Mouse (Mus musculus) 3T3-L1 (cell line): ENCODE measurements around the gene Glra3.

ENCODE experiments used
- DNase-seq: peaks from one replicate; pipeline ENCODE4 v3.0.0-alpha.2; 2015; ENCODE audit warnings: low read depth, low spot score

Glra3 gene

GRCm38 (mm10) chr8:55939870-55940525 is at the start of gene Glra3:
Gene Glra3 (plus strand): TSS chr8:55940460.
- no peak for DNase-seq

DNA sequence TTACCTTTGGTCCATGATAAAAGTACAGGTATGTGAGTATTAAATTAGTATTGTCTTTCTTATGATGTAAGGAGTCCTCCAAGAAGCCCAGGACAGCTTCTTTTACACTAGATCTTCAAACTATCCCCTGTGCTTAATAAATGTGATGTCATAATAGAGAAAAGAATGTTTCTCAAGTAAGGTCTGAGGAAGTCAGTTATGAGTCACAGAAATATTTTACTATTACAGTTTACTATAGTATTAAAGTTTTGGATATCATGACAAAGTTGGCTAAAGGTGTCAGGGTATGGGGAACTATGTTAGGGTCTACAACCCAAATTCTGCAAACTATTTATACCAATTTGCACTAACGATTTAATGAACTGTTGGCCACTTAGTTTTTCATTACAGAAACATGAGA is 33.4 kb upstream of the Glra3 start, which contains the start of gene Adam29:
Gene Adam29, minus strand, starts transcription at position 101 of the 400 bp plus-strand sequence.
- DNase-seq = no peak

- peak; percentile 16 for DNase-seq
Measured at GRCm38 (mm10) chr8:55940526-55940880, 243 bp downstream of the Glra3 start.

DNA sequence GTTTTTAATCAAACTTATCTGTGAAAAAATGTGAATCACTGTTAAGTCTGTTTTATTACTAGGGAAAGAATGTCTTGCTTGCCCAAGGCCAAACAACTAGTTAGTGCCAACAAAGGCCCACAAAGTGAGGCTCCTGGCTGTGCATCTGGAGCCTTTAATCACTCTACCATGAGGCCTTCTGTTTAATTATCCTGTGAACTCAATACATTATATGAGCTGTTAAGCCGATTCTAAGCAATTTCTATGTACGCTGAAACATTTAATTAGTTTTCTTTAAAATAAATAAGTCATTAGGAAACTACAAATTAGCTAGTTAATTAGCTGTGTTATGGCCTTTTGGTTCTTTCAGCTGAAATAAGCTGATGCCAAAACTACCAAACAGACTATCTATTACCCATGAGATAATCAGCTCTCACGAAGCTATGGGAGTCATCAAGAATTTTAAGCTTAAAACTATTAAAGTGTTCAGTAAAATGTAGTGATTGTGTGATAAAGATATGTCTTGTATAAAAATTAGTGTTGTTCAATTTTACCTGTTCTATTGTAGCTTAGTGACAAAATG is 24.6 kb downstream of the Glra3 start:
- DNase-seq = no peak

DNA sequence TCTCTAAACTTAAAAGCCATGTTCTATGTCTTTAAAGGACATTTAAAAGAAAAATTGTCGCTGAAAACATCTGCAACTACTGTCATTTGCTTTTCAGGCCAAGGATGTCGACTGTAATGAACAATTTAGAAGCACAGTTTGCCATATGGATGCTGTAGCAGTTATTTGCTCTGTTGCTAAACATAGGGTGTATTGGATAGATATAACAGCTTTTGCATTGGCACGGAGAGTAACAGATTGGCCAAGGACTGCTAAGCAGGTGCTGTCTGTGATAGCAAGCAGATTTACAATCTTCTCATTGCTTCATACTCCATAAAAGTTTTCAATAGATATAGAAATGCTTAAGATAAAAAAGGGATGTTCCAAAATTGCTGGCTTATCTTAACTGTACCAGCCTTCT is 57.6 kb downstream of the Glra3 start:
- DNase-seq = no peak

DNA sequence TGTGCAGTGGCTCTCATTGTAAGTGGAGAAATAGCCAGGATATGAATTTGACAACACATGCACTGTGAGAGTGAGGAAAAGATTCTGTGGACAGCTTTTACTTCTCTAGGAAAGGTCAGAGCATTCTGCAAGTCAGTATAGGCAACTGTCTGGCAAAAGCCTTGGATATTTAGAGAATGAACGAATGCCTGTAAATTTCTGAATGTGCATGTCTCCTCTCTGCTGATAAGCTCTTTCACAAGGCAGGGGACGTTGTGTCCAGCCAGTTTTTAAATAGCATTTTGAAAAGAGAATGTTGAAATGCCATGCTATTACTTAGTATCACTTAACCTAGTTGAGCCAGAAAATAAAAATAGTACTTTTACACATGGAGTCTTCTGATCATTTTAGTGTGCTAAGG is 114.1 kb downstream of the Glra3 start:
- DNase-seq = no peak

- peak; percentile 60 for DNase-seq
Measured at GRCm38 (mm10) chr8:56063081-56063480, 122.8 kb downstream of the Glra3 start.

- DNase-seq = peak; percentile 55
Measured at GRCm38 (mm10) chr8:56070486-56071254, 130.4 kb downstream of the Glra3 start.

DNA sequence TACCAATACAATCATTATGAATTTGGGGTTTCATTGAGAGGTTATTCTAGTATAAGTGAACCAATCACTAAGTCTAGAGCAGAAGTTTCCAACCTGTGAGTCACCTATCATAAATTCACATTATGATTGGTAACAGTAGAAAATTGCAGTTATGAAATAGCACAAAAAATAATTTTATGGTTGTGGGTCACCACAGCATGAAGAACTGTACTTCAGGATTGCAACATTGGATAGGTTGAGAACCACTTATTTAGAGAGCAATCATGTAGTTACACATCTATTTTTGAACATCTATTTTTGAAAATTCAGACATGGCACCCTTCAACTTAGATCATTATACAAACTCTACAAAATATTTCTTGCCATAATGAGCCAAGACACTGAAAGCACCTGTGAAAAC is 143.4 kb downstream of the Glra3 start:
- DNase-seq = no peak

DNA sequence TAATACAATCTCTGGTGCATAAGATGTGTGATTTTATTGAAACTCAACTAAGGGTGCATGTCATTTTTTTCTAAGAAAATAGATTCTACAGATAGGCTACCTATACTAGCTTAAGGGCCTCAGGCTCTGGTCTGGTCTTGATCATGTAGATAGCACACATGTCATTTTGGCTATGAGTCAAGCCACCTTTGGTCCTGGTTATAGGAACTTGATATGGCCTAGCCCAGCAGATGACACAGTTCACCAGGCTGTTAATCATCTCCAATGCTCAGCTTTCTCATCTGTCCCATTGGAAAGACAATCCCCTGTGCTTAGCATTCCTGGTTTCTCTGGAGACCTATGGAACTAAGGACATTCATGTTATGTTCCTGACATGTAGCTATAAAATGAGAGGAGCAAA is 154.1 kb downstream of the Glra3 start:
- no peak for DNase-seq

DNA sequence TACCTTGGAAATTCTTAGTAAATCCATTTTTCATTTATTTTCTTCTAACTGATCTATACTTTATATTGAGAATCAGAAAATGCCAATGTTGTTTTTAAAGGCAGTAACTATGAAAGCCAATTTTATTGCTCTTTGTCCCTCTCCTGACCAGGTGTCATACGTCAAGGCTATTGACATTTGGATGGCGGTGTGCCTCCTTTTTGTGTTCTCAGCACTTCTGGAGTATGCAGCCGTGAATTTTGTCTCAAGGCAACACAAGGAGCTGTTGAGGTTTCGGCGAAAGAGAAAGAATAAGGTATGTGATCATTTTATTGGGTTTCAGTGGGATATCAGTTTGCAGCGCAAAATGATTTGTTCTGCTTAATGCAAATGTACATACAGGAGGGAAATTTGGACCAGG is 170.0 kb downstream of the Glra3 start:
- DNase-seq = no peak

GRCm38 (mm10) chr8:56129357-56129756 is 189.1 kb downstream of the Glra3 start:
- no peak for DNase-seq

DNA sequence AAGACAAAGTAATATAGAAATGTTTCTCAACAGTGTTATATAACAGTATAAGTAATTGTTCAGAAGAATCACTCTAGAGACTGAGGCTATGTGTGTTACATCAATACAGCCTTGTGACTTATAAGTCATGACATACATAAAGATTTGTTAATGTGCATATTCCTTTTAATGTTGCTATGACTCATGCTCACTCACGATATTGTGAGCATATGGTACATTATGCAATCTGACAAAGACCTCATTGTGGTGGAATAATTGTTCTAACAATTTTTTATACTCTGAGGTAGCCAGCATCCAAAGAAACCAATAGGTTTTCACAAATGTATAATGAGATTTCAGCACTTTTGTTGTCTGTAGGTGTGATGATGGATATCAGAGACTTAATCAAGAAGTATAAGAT is 210.4 kb downstream of the Glra3 start:
- DNase-seq = peak; percentile 51

DNA sequence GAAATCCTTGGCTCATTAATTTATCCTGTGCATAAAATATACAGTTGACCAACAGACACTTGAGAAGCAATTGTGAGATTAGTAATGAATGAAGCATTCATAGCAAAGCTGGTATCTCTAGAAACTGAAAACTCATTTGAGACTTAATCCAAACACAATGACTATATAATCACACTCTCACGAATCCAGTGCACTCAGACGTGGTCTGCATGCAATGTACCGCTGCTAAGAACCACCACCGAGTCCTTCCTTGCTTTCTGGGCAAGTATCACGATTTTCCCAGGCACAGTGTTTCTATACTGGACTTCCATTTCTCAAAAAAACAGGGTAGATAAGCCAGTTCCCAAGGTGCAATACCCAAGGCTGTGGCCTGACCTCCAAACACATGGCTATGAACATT is 211.3 kb downstream of the Glra3 start:
- DNase-seq = no peak

GRCm38 (mm10) chr8:56158966-56159365 is 218.7 kb downstream of the Glra3 start:
- DNase-seq = no peak
